Mouse (Mus musculus): ENCODE results near the gene Tead4. TPM values are rescaled to one million over a fixed set of nuclear protein-coding genes. Genes with fewer than 3 reads are reported as not detected.

Gene Tead4
- 2.9 and 3.4 TPM in 2 replicates for polyA plus RNA-seq (2015; fragmentation: Nextera tagmentation; extraction: Ambion mirVana)

DNA sequence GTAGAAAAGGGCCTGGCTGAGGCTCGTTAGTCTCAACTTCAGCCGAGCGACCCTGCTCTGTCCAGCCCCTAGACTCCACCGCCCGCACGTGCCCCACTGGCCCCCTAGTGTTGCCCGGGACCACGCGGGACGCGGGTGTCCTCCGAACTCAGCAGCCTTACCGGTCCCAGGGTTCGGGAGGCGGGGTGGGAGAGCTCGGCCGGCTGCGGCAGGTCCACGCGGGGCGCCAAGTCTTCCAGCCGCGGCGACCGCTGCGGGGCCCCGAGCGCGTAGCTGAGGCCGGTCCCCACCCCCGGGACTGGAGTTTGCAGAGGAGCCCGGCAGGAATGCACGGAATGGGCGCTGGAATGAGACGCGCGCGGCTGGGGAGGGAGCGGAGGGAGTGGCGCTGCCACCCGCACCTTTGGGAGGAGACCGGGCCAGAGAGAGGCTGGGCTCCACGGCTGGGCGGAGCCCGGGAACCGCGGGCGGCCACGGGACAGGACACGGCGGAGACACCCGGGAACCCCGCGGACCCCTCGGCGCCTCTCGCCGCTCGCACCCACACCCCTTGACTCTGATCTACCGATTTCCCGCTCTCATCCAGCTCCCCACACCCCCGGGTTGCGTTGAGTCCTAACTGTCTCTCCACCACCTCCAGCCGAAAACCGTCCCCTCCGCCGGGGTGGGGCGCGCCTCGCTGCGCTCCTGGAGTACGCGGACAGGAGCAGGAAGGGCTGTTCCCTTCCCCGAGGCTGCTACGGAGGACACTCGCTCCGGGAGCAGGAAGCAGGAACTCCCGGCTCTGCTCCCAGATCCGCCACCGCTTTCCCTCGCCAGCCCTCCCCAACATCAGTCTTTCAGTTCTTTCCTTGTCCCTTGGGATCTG, at the start of gene Tead4:
Gene Tead4 (minus strand): TSS at position 690 of the 868 bp plus-strand sequence.
- H3K9me3 ChIP-seq, result no peaks in the 10 kb centered on the region
- peaks cover 37% of the 10 kb centered on the region for H3K27me3 ChIP-seq (replicated peaks)
- H3K4me1 ChIP-seq, result peaks cover 49% of the 10 kb centered on the region
- no peaks in the 10 kb centered on the region for H3K36me3 ChIP-seq
- peak within 1 kb of the TSS; percentile 75 for H3K27ac ChIP-seq (replicated peaks)
- WGBS, result under 1% methylated on average over 80 of the region's 81 CpGs
- H3K9ac ChIP-seq, result peak within 1 kb of the TSS; percentile 88
- peak within 1 kb of the TSS; percentile 98 for H3K4me2 ChIP-seq
- H3K4me3 ChIP-seq, result peak within 1 kb of the TSS; percentile 78
- peak; percentile 47; the same call in 1 of the 2 replicates for ATAC-seq (ENCODE audit: extremely low read depth, insufficient number of reproducible peaks, low FRiP score, low TSS enrichment)

DNA sequence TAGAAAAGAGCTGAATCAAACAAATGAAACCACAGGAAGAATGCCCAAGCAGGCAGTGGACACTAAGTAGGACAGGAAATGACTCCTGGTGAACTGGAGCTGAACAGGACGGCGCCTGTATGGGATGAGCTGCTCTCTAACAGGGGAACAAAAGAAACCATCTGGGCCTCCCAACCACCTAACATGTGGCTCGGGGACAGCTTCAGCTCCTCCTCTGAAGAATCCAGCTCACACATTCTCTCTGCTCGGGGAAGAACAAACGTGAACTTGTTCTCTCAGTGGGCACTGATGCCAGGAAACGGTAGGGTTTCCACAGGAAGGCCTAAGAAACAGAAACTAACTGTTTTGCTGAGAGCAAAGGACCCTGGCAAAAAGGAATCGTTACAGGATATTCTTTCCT, 49.1 kb upstream of the Tead4 start:
- Histone ChIP-seq H3K27me3 (replicated peaks) (no peaks in the 10 kb centered on the region), H3K4me2 (no peak overlapping the region), H3K9me3 (no peaks in the 10 kb centered on the region), H3K4me1 (peaks cover 11% of the 10 kb centered on the region), H3K4me3 (no peak overlapping the region), H3K9ac (no peak overlapping the region), H3K27ac (replicated peaks) (0 out of 2 replicates have a peak overlapping the region, but pooled peaks have one; percentile 17), H3K36me3 (peaks cover 14% of the 10 kb centered on the region)
- 60% methylated on average over 7 of the region's 7 CpGs for WGBS
- ATAC-seq (ENCODE audit: extremely low read depth, insufficient number of reproducible peaks, low FRiP score, low TSS enrichment), result no peak

DNA sequence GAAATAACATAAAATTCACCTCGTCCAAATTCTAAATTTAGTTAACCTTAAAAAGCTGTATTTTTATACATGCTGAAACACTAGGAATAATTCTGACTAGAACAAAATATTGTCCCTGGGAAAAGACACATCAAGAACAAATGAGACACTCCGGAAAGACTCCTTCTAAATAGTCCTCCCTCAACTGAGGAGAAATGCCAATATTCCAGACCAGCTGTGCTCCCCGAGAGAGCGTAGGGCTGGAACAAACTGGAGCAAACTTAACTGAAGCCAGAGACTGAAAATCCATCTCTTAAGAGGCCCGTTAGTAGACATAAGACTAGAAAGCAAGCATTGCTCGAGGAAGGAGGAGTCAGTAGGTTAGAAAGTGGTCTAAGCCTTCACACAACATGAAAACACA, 46.2 kb upstream of the Tead4 start:
- no peak for ATAC-seq (ENCODE audit: extremely low read depth, insufficient number of reproducible peaks, low FRiP score, low TSS enrichment)
- H3K9me3 ChIP-seq, result no peaks in the 10 kb centered on the region
- H3K4me3 ChIP-seq, result no peak overlapping the region
- H3K27me3 ChIP-seq (replicated peaks), result no peaks in the 10 kb centered on the region
- peaks cover 29% of the 10 kb centered on the region for H3K36me3 ChIP-seq
- H3K9ac ChIP-seq, result no peak overlapping the region
- H3K27ac ChIP-seq (replicated peaks), result no peak overlapping the region
- H3K4me2 ChIP-seq, result no peak overlapping the region
- WGBS, result 78% methylated on average over 6 of the region's 6 CpGs
- H3K4me1 ChIP-seq, result peaks cover 9% of the 10 kb centered on the region

DNA sequence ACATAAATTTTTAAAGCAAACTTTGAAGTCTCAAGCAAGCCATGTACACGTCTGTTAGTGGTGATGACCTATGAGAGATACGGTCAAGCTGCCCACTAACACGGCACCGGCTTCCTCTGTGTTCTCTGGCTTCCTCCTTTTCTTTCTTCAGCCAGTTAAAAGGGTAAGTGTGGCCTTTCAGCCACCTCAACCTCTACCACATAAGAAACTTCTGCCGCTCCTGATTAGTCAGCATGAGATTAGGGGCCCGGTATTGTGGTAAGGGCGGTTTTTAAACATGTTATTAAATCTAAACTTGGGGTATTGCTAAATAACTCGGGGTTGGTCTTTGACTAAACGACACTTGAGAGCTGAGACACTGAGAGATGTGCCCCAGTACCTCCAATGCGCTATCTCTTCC, 45.0 kb upstream of the Tead4 start:
- H3K27ac ChIP-seq (replicated peaks), result no peak overlapping the region
- H3K9me3 ChIP-seq, result no peaks in the 10 kb centered on the region
- no peak for ATAC-seq (ENCODE audit: extremely low read depth, insufficient number of reproducible peaks, low FRiP score, low TSS enrichment)
- no peaks in the 10 kb centered on the region for H3K27me3 ChIP-seq (replicated peaks)
- no peak overlapping the region for H3K4me3 ChIP-seq
- H3K4me2 ChIP-seq, result no peak overlapping the region
- 75% methylated on average over 10 of the region's 10 CpGs for WGBS
- no peak overlapping the region for H3K9ac ChIP-seq
- H3K36me3 ChIP-seq, result peaks cover 24% of the 10 kb centered on the region
- peaks cover 9% of the 10 kb centered on the region for H3K4me1 ChIP-seq

DNA sequence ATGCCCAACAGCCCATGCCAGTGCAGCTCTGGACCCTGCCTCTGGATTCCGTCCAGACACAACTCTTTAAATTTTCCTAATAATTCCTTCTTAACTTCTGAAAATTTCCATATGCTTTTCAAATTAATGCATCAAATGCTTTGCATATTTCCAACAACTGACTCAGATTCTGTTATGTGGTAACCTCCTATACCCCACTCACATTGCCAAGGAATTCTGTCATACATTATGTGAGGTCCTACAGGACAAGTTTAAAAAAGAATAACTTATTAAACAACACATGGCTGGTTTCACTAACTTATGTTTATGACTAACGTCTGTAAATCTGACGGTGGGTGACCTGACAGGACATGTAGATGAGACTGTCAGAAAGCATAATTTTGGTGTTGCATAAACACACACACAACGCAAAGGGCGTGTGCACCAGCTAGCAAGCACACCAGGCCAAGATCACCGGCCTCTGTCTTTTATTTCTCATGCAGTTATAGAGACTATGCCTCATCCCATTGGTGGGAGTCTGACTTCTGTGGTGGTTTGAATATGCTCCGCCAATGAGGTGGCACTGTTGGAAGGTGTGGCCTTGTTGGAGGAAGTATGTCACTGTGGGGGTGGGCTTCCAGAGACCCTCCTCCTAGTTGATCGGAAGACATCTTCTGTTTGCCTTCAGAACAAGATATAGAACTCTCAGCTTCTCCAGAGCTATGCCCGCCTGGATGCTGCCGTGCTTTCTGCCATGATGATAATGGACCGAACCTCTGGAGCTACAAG, 41.5 kb upstream of the Tead4 start:
- WGBS, result 87% methylated on average over 11 of the region's 11 CpGs
- H3K27me3 ChIP-seq (replicated peaks), result no peaks in the 10 kb centered on the region
- no peaks in the 10 kb centered on the region for H3K9me3 ChIP-seq
- peaks cover 19% of the 10 kb centered on the region for H3K36me3 ChIP-seq
- H3K27ac ChIP-seq (replicated peaks), result no peak overlapping the region
- H3K9ac ChIP-seq, result no peak overlapping the region
- H3K4me3 ChIP-seq, result no peak overlapping the region
- no peak for ATAC-seq (ENCODE audit: extremely low read depth, insufficient number of reproducible peaks, low FRiP score, low TSS enrichment)
- no peak overlapping the region for H3K4me2 ChIP-seq
- H3K4me1 ChIP-seq, result peaks cover 17% of the 10 kb centered on the region

DNA sequence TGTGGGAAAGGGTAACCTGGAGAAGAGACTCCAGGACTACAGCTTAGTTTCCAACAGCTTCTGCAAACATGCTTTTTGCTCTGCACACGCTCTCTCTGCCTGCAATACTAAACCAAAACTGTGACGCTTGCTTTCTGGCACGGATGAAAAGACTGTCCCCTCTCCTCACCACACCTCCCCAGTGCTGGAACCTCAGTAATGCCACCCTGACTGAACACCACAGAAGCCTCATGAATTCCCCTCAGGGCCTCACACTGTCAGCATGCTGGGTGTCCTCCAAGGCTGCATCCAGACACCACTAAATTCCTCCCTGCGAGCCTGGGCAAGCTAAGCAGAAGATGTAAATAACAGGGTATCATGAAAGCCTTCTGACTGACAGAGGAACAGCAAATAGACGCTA, 38.3 kb upstream of the Tead4 start:
- Histone ChIP-seq H3K4me3 (no peak overlapping the region), H3K27ac (replicated peaks) (no peak overlapping the region), H3K36me3 (peaks cover 35% of the 10 kb centered on the region), H3K4me2 (no peak overlapping the region), H3K4me1 (peaks cover 26% of the 10 kb centered on the region), H3K9ac (peak overlapping the region; percentile 25; the same call in 1 of the 2 replicates), H3K27me3 (replicated peaks) (no peaks in the 10 kb centered on the region), H3K9me3 (no peaks in the 10 kb centered on the region)
- no peak for ATAC-seq (ENCODE audit: extremely low read depth, insufficient number of reproducible peaks, low FRiP score, low TSS enrichment)
- WGBS, result 29% methylated on average over 5 of the region's 5 CpGs

DNA sequence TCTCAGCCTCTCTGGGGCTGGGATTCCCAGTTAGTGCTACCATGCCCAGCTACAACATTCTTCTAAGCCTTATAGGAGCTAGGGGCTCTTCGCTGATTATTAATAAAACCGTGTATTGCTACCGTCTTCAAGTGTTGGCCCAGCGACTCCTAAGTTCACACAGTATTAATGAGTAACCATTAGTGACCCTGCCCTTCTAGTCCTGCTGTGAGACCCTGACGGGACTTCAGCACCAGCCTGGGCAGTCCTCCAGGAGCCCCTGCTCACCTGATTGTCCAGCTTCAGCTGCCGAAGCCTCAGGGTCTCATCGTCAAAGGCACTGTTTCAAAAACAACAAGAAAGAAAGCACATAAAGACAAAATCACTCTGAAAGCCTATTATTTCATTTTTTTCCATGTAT, 36.8 kb upstream of the Tead4 start:
- Histone ChIP-seq H3K4me1 (peaks cover 20% of the 10 kb centered on the region), H3K36me3 (peaks cover 40% of the 10 kb centered on the region), H3K4me2 (no peak overlapping the region), H3K27me3 (replicated peaks) (no peaks in the 10 kb centered on the region), H3K4me3 (no peak overlapping the region), H3K9me3 (no peaks in the 10 kb centered on the region), H3K27ac (replicated peaks) (no peak overlapping the region), H3K9ac (no peak overlapping the region)
- 78% methylated on average over 7 of the region's 7 CpGs for WGBS
- ATAC-seq (ENCODE audit: extremely low read depth, insufficient number of reproducible peaks, low FRiP score, low TSS enrichment), result no peak

DNA sequence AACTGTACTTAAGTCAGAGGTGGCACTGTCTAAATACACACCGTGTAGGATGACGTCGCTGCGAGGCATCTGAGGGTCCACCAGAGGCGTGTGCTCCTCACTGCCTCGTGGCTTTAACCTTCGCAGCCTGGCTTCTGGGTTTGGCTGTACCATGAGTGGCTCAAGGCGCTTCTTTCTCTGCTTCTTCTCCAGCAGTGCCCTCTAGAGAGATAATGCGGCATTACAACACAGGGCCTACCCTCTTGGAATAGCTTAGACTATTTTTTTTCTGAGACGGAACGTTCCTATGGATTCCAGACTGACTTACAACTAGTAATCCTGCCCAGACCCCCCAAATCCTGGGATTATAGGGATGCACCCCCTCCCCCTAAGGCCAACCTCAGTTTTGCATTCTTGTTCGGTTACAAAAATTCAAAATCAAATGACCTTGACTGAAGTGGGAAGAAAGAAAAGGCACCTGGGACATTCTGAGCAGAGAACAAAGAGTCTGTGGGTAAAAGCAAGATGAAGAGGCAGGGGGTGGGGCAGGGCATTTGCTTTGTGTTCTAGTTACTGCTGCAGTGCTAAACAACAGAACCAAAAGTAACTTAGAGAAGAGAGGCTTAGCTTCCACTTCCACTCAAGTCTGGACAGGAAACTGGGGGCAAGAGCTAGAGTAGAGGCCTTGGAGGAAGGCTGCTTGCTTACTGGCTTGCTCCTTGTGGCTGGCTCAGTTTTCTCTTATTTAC, 33.9 kb upstream of the Tead4 start:
- Histone ChIP-seq H3K4me1 (peaks cover 17% of the 10 kb centered on the region), H3K4me2 (peak overlapping the region; percentile 40), H3K9ac (peak overlapping the region; percentile 42), H3K9me3 (peaks cover 10% of the 10 kb centered on the region; the same call in 1 of the 2 replicates), H3K4me3 (no peak overlapping the region), H3K36me3 (peaks cover 60% of the 10 kb centered on the region), H3K27ac (replicated peaks) (no peak overlapping the region), H3K27me3 (replicated peaks) (no peaks in the 10 kb centered on the region)
- WGBS, result 12% methylated on average over 12 of the region's 12 CpGs
- ATAC-seq (ENCODE audit: extremely low read depth, insufficient number of reproducible peaks, low FRiP score, low TSS enrichment), result no peak

DNA sequence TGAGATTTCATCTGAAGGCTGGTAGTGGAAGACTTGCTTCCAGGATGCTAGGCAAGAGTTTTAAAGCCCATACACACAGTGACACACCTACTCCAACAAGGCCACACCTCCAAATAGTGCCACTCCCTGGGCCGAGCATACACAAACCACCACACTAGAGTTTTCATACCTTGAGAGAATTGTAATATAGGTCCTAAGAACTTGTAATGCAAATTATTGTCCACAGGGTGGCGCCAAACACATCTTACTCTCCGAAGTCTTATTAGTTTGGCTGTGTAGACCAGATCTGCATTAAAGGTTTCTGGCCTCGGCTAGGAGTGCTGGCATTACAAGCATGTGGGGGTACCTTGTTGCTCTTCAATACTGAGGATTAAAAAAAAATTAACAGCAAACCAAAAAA, 17.7 kb upstream of the Tead4 start:
- Histone ChIP-seq H3K36me3 (peaks cover 27% of the 10 kb centered on the region), H3K9me3 (no peaks in the 10 kb centered on the region), H3K4me2 (no peak overlapping the region), H3K27me3 (replicated peaks) (no peaks in the 10 kb centered on the region), H3K9ac (no peak overlapping the region), H3K27ac (replicated peaks) (no peak overlapping the region), H3K4me1 (no peaks in the 10 kb centered on the region), H3K4me3 (no peak overlapping the region)
- WGBS, result 9% methylated on average over 4 of the region's 4 CpGs
- ATAC-seq (ENCODE audit: extremely low read depth, insufficient number of reproducible peaks, low FRiP score, low TSS enrichment), result no peak

DNA sequence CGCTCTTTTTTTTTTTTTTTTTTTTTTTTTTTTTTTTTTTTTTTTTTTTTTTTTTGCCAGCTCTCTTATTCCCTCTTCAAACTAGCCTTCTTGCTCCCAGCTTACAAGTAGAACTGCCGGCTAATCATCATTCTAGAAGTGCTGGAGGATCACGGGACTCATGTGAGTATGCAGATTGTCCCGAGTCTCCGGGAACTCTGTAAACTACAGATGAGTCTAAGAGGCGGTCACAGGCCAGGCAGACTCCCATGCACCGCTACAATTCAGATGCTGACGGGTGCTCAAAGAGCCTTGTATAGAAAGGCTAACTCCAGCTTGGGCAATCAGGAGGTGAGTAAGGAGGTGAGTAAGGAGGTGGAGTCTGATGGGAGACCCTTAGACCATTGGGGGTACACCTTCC, 15.0 kb upstream of the Tead4 start:
- Histone ChIP-seq H3K9me3 (no peaks in the 10 kb centered on the region), H3K9ac (no peak overlapping the region), H3K4me3 (no peak overlapping the region), H3K27ac (replicated peaks) (no peak overlapping the region), H3K4me2 (no peak overlapping the region), H3K27me3 (replicated peaks) (no peaks in the 10 kb centered on the region), H3K4me1 (no peaks in the 10 kb centered on the region), H3K36me3 (no peaks in the 10 kb centered on the region; the same call in 1 of the 2 replicates)
- 72% methylated on average over 8 of the region's 8 CpGs for WGBS
- ATAC-seq (ENCODE audit: extremely low read depth, insufficient number of reproducible peaks, low FRiP score, low TSS enrichment), result no peak

DNA sequence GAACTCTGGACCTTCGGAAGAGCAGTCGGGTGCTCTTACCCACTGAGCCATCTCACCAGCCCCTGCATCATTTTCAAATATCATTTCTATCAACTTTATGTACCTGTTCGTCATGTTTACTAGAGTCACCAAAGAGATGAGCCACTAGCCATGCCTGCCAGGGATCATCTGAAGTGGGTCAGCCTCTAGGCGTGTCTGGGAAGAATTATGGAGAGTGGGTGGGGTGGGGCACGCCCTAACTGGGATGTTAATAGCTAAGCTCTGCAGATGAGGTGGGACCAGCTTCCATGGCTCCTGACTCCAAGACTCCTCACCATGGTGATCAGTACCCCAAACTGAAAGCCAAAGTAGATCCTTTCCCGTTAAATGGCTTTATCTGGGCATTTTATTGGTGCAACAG, 14.2 kb upstream of the Tead4 start:
- no peak overlapping the region for H3K4me3 ChIP-seq
- H3K36me3 ChIP-seq, result no peaks in the 10 kb centered on the region
- H3K27me3 ChIP-seq (replicated peaks), result no peaks in the 10 kb centered on the region
- no peaks in the 10 kb centered on the region for H3K4me1 ChIP-seq
- no peak overlapping the region for H3K9ac ChIP-seq
- H3K27ac ChIP-seq (replicated peaks), result no peak overlapping the region
- no peak overlapping the region for H3K4me2 ChIP-seq
- ATAC-seq (ENCODE audit: extremely low read depth, insufficient number of reproducible peaks, low FRiP score, low TSS enrichment), result no peak
- WGBS, result 79% methylated on average over 6 of the region's 6 CpGs
- H3K9me3 ChIP-seq, result no peaks in the 10 kb centered on the region

Measured in heart, embryonic 13.5 days (tissue).